Mouse (Mus musculus) kidney, postnatal 0 days (tissue): ENCODE data around the gene B4galt7. TPM values are rescaled to one million over a fixed set of nuclear protein-coding genes. Genes with fewer than 3 reads are reported as not detected.

Source experiments
- ATAC-seq: fragments of 200-750 bp; cut with Nextera tagmentation; replicated peaks from 2 replicates; pipeline ENCODE4 v1.8.0; 2017; ENCODE audit warnings: low read depth, moderate number of reproducible peaks, moderate TSS enrichment, moderate library complexity; ENCODE audit not compliant: low FRiP score
- DNase-seq: peaks from one replicate; pipeline ENCODE4 v3.0.0-alpha.2; 2016; ENCODE audit warnings: low spot score
- H3K27ac ChIP-seq: fragments of 300-500 bp; sonication (generic); 2 replicates; pipeline ENCODE4 v1.5.1; 2014; ENCODE audit warnings: mild to moderate bottlenecking
- H3K27me3 ChIP-seq: fragments of 300-500 bp; sonication (generic); 2 replicates; pipeline ENCODE4 v1.6.1; 2014; ENCODE audit warnings: low read length, mixed read lengths; ENCODE audit not compliant: insufficient read depth
- H3K36me3 ChIP-seq: fragments of 300-500 bp; sonication (generic); 2 replicates; pipeline ENCODE4 v1.6.1; 2014; ENCODE audit warnings: low read length, mixed read lengths; ENCODE audit not compliant: insufficient read depth
- H3K4me1 ChIP-seq: fragments of 300-500 bp; sonication (generic); replicated peaks from 2 replicates; pipeline ENCODE4 v1.6.1; 2014; ENCODE audit warnings: antibody characterized with exemption, low read length, mixed read lengths; ENCODE audit not compliant: insufficient read depth
- H3K4me2 ChIP-seq: fragments of 300-500 bp; sonication (generic); 2 replicates; pipeline ENCODE4 v1.6.1; 2014; ENCODE audit warnings: mild to moderate bottlenecking, low read length, moderate library complexity, mixed read lengths
- H3K4me3 ChIP-seq: fragments of 300-500 bp; sonication (generic); replicated peaks from 2 replicates; pipeline ENCODE4 v1.5.1; 2014; ENCODE audit warnings: low read depth, low read length
- H3K9ac ChIP-seq: fragments of 300-500 bp; sonication (generic); 2 replicates; pipeline ENCODE4 v1.6.1; 2014; ENCODE audit warnings: low read depth, low read length
- H3K9me3 ChIP-seq: fragments of 300-500 bp; sonication (generic); replicated peaks from 2 replicates; pipeline ENCODE4 v1.6.1; 2016; ENCODE audit warnings: low read length, inconsistent platforms, mixed read lengths
- CTCF ChIP-seq: IDR thresholded peaks from 2 replicates; pipeline ENCODE4 v1.5.1; 2016; ENCODE audit warnings: antibody characterized with exemption, low read depth, mild to moderate bottlenecking, moderate library complexity
- WGBS: fragments of 180-500 bp; shearing (Covaris S2); extraction: QIAGEN DNeasy Blood & Tissue Kit; methylation state at CpG from one replicate; pipeline ENCODE4 v1.1.7; 2014; 5-methylcytosine and 5-hydroxymethylcytosine counted together
- polyA plus RNA-seq: library from polyadenylated mRNA; unstranded; fragments of >200 nt; fragmentation: Nextera tagmentation; extraction: Ambion mirVana; gene quantifications from 2 replicates; pipeline ENCODE4 v1.2.1, GENCODE M21; 2015

The B4galt7 gene
- polyA plus RNA-seq, 1 experiment from 2014 or later, result 20.1 TPM

DNA sequence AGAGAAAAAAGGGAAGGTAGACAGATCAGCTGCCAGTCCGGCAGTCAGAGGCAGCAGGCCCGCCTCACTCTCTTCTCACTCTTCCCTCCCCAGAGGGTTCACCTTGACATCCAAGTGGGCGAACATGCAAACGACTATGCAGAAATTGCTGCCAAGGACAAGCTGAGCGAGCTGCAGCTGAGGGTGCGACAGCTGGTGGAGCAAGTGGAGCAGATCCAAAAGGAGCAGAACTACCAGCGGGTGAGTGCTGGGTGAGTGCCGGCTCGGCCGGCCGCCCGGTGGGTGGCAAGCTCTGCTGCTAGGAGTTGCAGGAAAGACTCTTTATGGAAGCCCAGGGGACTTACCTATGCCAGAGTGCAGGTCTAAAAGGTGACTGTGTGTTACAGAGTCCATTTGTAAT, 4.3 kb upstream of the B4galt7 start:
- H3K27ac ChIP-seq, result no peak overlapping the region
- H3K9ac ChIP-seq, result no peak overlapping the region
- DNase-seq (no peak), ATAC-seq (no peak)
- no peak for TF ChIP-seq CTCF
- H3K4me3 ChIP-seq, result no peak overlapping the region
- H3K4me1 ChIP-seq, result peaks cover 4% of the 10 kb centered on the region
- H3K36me3 ChIP-seq, result peaks cover 24% of the 10 kb centered on the region
- H3K27me3 ChIP-seq, result no peaks in the 10 kb centered on the region
- H3K4me2 ChIP-seq, result no peak overlapping the region
- H3K9me3 ChIP-seq, result no peaks in the 10 kb centered on the region
- 92% methylated on average over 12 of the region's 12 CpGs for WGBS

GRCm38 (mm10) chr13:55596802-55597201, 2.9 kb upstream of the B4galt7 start:
- Histone ChIP-seq H3K27ac (no peak overlapping the region), H3K4me3 (no peak overlapping the region), H3K27me3 (no peaks in the 10 kb centered on the region), H3K9me3 (no peaks in the 10 kb centered on the region), H3K4me1 (peaks cover 4% of the 10 kb centered on the region), H3K36me3 (peaks cover 24% of the 10 kb centered on the region), H3K4me2 (no peak overlapping the region), H3K9ac (no peak overlapping the region)
- DNase-seq (no peak), ATAC-seq (no peak)
- 93% methylated on average over 12 of the region's 12 CpGs for WGBS
- TF ChIP-seq CTCF, result no peak

DNA sequence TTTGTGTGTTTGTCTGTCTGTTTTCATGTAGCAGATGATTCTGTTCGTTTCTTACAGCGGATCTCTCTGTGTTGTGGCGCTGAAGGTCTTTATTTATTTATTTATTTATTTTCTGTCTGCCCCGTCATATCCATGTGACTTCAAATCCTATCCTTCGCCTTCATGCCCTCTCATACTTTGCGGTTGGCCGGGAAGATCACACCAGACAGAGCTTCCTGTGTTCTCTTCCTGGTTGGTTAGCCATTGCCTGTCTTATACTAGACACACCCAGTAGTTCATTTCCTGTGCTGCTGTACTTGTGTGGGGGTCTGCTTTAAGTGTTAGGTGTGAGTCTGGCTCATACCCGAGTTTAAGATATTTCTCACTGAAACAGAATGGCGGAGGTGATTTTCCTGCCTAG, 961 bp downstream of the B4galt7 start:
- Histone ChIP-seq H3K4me3 (peak overlapping the region; percentile 93), H3K27ac (no peak overlapping the region), H3K36me3 (peaks cover 23% of the 10 kb centered on the region), H3K9me3 (no peaks in the 10 kb centered on the region), H3K4me1 (no peaks in the 10 kb centered on the region; the same call in 1 of the 2 replicates), H3K27me3 (no peaks in the 10 kb centered on the region), H3K9ac (peak overlapping the region; percentile 81), H3K4me2 (peak overlapping the region; percentile 84)
- peak; percentile 28 for DNase-seq
- WGBS, result 14% methylated on average over 9 of the region's 9 CpGs
- 0 out of 2 replicates have a peak, but pooled peaks have one; percentile 49 for ATAC-seq
- no peak for TF ChIP-seq CTCF

GRCm38 (mm10) chr13:55601611-55602010, 1.9 kb downstream of the B4galt7 start:
- DNase-seq (peak; percentile 86), ATAC-seq (no peak)
- peak; percentile 94 for TF ChIP-seq CTCF
- no peaks in the 10 kb centered on the region for H3K27me3 ChIP-seq
- H3K36me3 ChIP-seq, result peaks cover 17% of the 10 kb centered on the region
- no peaks in the 10 kb centered on the region for H3K9me3 ChIP-seq
- H3K4me1 ChIP-seq, result no peaks in the 10 kb centered on the region; the same call in 1 of the 2 replicates
- H3K4me2 ChIP-seq, result no peak overlapping the region
- H3K9ac ChIP-seq, result no peak overlapping the region
- WGBS, result 9% methylated on average over 3 of the region's 3 CpGs
- H3K4me3 ChIP-seq, result no peak overlapping the region
- H3K27ac ChIP-seq, result no peak overlapping the region

- Histone ChIP-seq H3K9ac (no peak overlapping the region), H3K9me3 (no peaks in the 10 kb centered on the region), H3K36me3 (peaks cover 26% of the 10 kb centered on the region), H3K4me3 (no peak overlapping the region), H3K4me2 (no peak overlapping the region), H3K4me1 (no peaks in the 10 kb centered on the region), H3K27me3 (no peaks in the 10 kb centered on the region), H3K27ac (no peak overlapping the region)
- WGBS, result 92% methylated on average over 3 of the region's 3 CpGs
- DNase-seq (no peak), ATAC-seq (no peak)
- TF ChIP-seq CTCF, result no peak
These were observed 4.9 kb downstream of the B4galt7 start for GRCm38 (mm10) chr13:55604606-55605005.

GRCm38 (mm10) chr13:55606899-55607623, 7.4 kb downstream of the B4galt7 start:
- ATAC-seq, result no peak
- DNase-seq, result no peak
- WGBS, result 79% methylated on average over 10 of the region's 10 CpGs
- Histone ChIP-seq H3K4me3 (no peak overlapping the region), H3K9me3 (no peaks in the 10 kb centered on the region), H3K27ac (no peak overlapping the region), H3K9ac (no peak overlapping the region), H3K4me2 (no peak overlapping the region), H3K36me3 (peaks cover 30% of the 10 kb centered on the region), H3K4me1 (no peaks in the 10 kb centered on the region), H3K27me3 (no peaks in the 10 kb centered on the region)
- no peak for TF ChIP-seq CTCF
